Mouse (Mus musculus): ENCODE results near the gene Rpl36a. TPM values are rescaled to one million over a fixed set of nuclear protein-coding genes. Genes with fewer than 3 reads are reported as not detected.

The Rpl36a gene
- polyA plus RNA-seq, 1 experiment from 2014 or later: 159 TPM

Other genes with a start within 250 kb of the Rpl36a start
- 16.8 and 19.6 TPM in 2 replicates for gene Drp2, start 181.1 kb upstream of the Rpl36a start, polyA plus RNA-seq (2015; fragmentation: Nextera tagmentation; extraction: Ambion mirVana)
- 0.10 TPM in 1 of 2 replicates, not detected in the other for gene Taf7l, start 109.2 kb upstream of the Rpl36a start, polyA plus RNA-seq (2015; fragmentation: Nextera tagmentation; extraction: Ambion mirVana)
- gene Timm8a1, start 43.8 kb upstream of the Rpl36a start, polyA plus RNA-seq (2015; fragmentation: Nextera tagmentation; extraction: Ambion mirVana): 44.1 and 47.7 TPM in 2 replicates
- gene Btk, start 2.1 kb upstream of the Rpl36a start, polyA plus RNA-seq (2015; fragmentation: Nextera tagmentation; extraction: Ambion mirVana): 0.47 and 0.51 TPM in 2 replicates
- gene Gla, start 15.5 kb downstream of the Rpl36a start, polyA plus RNA-seq (2015; fragmentation: Nextera tagmentation; extraction: Ambion mirVana): 3.1 and 5.0 TPM in 2 replicates
- 139 and 141 TPM in 2 replicates for gene Hnrnph2, start 15.5 kb downstream of the Rpl36a start, polyA plus RNA-seq (2015; fragmentation: Nextera tagmentation; extraction: Ambion mirVana)
- gene Armcx4, start 100.9 kb downstream of the Rpl36a start, polyA plus RNA-seq (2015; fragmentation: Nextera tagmentation; extraction: Ambion mirVana): 5.2 and 5.3 TPM in 2 replicates
- 89.9 and 98.5 TPM in 2 replicates for gene Armcx1, start 132.3 kb downstream of the Rpl36a start, polyA plus RNA-seq (2015; fragmentation: Nextera tagmentation; extraction: Ambion mirVana)
- 45.8 and 49.2 TPM in 2 replicates for gene Armcx6, start 165.8 kb downstream of the Rpl36a start, polyA plus RNA-seq (2015; fragmentation: Nextera tagmentation; extraction: Ambion mirVana)
- 86.5 and 87.7 TPM in 2 replicates for gene Armcx3, start 170.9 kb downstream of the Rpl36a start, polyA plus RNA-seq (2015; fragmentation: Nextera tagmentation; extraction: Ambion mirVana)
- 82.4 and 85.5 TPM in 2 replicates for gene Armcx2, start 223.6 kb downstream of the Rpl36a start, polyA plus RNA-seq (2015; fragmentation: Nextera tagmentation; extraction: Ambion mirVana)